Mouse (Mus musculus) myocyte (in vitro differentiated cells): ENCODE measurements at regions not wholly inside any gene's neighbourhood (a gene's known extent, or its start where the extent isn't known, plus 50 kb on each side); places are given as distances from the start of the nearest gene placed in this dataset.

ENCODE experiments used
- H3K27me3 ChIP-seq: one replicate; pipeline ENCODE4 v1.6.1; 2011; ENCODE audit not compliant: control insufficient read depth, insufficient read depth, insufficient read length
- H3K36me3 ChIP-seq: one replicate; pipeline ENCODE4 v1.6.1; 2011; ENCODE audit not compliant: control insufficient read depth, insufficient read depth
- H3K4me2 ChIP-seq: one replicate; pipeline ENCODE4 v1.6.1; 2011; ENCODE audit warnings: low read depth, control low read depth
- H3K4me3 ChIP-seq: one replicate; pipeline ENCODE4 v1.5.1; 2011; ENCODE audit warnings: mild to moderate bottlenecking, control low read depth, moderate library complexity
- H3K79me2 ChIP-seq: one replicate; pipeline ENCODE4 v1.6.1; 2011; ENCODE audit not compliant: control insufficient read depth, insufficient read depth
- H3ac ChIP-seq: one replicate; pipeline ENCODE4 v1.6.1; 2011; ENCODE audit not compliant: control insufficient read depth, insufficient read length
- CEBPB ChIP-seq: IDR thresholded peaks from 2 replicates; pipeline ENCODE4 v1.6.1; 2011; ENCODE audit warnings: mild to moderate bottlenecking, moderate library complexity; ENCODE audit not compliant: poor library complexity, insufficient read depth, severe bottlenecking
- E2F4 ChIP-seq: IDR thresholded peaks from one replicate; pipeline ENCODE4 v1.6.1; 2011; ENCODE audit warnings: mild to moderate bottlenecking, control low read depth, moderate library complexity; ENCODE audit not compliant: insufficient read depth
- MAX ChIP-seq: IDR thresholded peaks from one replicate; pipeline ENCODE4 v1.6.1; 2011; ENCODE audit warnings: low read depth, mild to moderate bottlenecking, control low read depth
- MYOD1 ChIP-seq, 3 experiments: IDR thresholded peaks; one replicate each; pipeline ENCODE4 v1.6.1; 2011; ENCODE audit warnings: control low read depth in 2 of 3, low read depth in 2 of 3, mild to moderate bottlenecking in 2 of 3, moderate library complexity in 1 of 3; ENCODE audit not compliant: insufficient read length in 2 of 3, control insufficient read depth in 1 of 3
- MYOG ChIP-seq, 3 experiments: IDR thresholded peaks; one replicate each; pipeline ENCODE4 v1.6.1; 2011; ENCODE audit warnings: control low read depth in 2 of 3, low read depth in 2 of 3, mild to moderate bottlenecking in 2 of 3; ENCODE audit not compliant: insufficient read length in 2 of 3, control insufficient read depth in 1 of 3, insufficient read depth in 1 of 3
- POLR2A ChIP-seq: IDR thresholded peaks from one replicate; pipeline ENCODE4 v1.6.1; 2011; ENCODE audit warnings: low read depth, mild to moderate bottlenecking, control low read depth, moderate library complexity; ENCODE audit not compliant: insufficient read length
- POLR2AphosphoS2 ChIP-seq: IDR thresholded peaks from one replicate; pipeline ENCODE4 v1.6.1; 2011; ENCODE audit warnings: low read depth, control low read depth; ENCODE audit not compliant: insufficient read length
- REST ChIP-seq: IDR thresholded peaks from one replicate; pipeline ENCODE4 v1.6.1; 2011; ENCODE audit warnings: mild to moderate bottlenecking, control low read depth, moderate library complexity; ENCODE audit not compliant: insufficient read depth, insufficient read length
- SRF ChIP-seq: IDR thresholded peaks from one replicate; pipeline ENCODE4 v1.6.1; 2011; ENCODE audit warnings: low read depth; ENCODE audit not compliant: control insufficient read depth, insufficient read length
- TCF12 ChIP-seq: IDR thresholded peaks from one replicate; pipeline ENCODE4 v1.6.1; 2011; ENCODE audit warnings: mild to moderate bottlenecking, control low read depth; ENCODE audit not compliant: poor library complexity, insufficient read depth, severe bottlenecking
- TCF3 ChIP-seq: IDR thresholded peaks from one replicate; pipeline ENCODE4 v1.6.1; 2011; ENCODE audit warnings: low read depth, control low read depth; ENCODE audit not compliant: insufficient read length
- USF1 ChIP-seq: IDR thresholded peaks from one replicate; pipeline ENCODE4 v1.6.1; 2011; ENCODE audit warnings: low read depth, mild to moderate bottlenecking, control low read depth, moderate library complexity

- TF ChIP-seq E2F4 (no peak), USF1 (no peak)
- Histone ChIP-seq H3K4me2 (no peak overlapping the region), H3K36me3 (no peaks in the 10 kb centered on the region), H3ac (no peak overlapping the region), H3K27me3 (no peaks in the 10 kb centered on the region), H3K79me2 (no peaks in the 10 kb centered on the region), H3K4me3 (no peak overlapping the region)
These were observed 110.1 kb upstream of the Igf1 start for GRCm38 (mm10) chr10:87747846-87748552.

GRCm38 (mm10) chr10:87748631-87749193, 109.4 kb upstream of the Igf1 start:
- H3K36me3 ChIP-seq, result no peaks in the 10 kb centered on the region
- no peaks in the 10 kb centered on the region for H3K79me2 ChIP-seq
- TF ChIP-seq REST, result no peak
- no peak for TF ChIP-seq POLR2AphosphoS2
- no peak for TF ChIP-seq MYOG (IDR thresholded peaks at IDR 0.05; ENCODE audit: control insufficient read depth in 1 of 3, insufficient read depth in 1 of 3, insufficient read length in 2 of 3, low read depth in 2 of 3)
- TF ChIP-seq MAX, result no peak
- TF ChIP-seq POLR2A, result no peak
- TF ChIP-seq MYOD1 (IDR thresholded peaks at IDR 0.05; ENCODE audit: control insufficient read depth in 1 of 3, insufficient read length in 2 of 3, low read depth in 2 of 3), result no peak
- TF ChIP-seq SRF, result no peak
- TF ChIP-seq USF1, result no peak
- TF ChIP-seq TCF3, result no peak
- TF ChIP-seq CEBPB, result no peak
- no peak for TF ChIP-seq TCF12
- TF ChIP-seq E2F4, result no peak
- no peak overlapping the region for H3ac ChIP-seq
- no peak overlapping the region for H3K4me2 ChIP-seq
- H3K4me3 ChIP-seq, result no peak overlapping the region
- no peaks in the 10 kb centered on the region for H3K27me3 ChIP-seq

DNA sequence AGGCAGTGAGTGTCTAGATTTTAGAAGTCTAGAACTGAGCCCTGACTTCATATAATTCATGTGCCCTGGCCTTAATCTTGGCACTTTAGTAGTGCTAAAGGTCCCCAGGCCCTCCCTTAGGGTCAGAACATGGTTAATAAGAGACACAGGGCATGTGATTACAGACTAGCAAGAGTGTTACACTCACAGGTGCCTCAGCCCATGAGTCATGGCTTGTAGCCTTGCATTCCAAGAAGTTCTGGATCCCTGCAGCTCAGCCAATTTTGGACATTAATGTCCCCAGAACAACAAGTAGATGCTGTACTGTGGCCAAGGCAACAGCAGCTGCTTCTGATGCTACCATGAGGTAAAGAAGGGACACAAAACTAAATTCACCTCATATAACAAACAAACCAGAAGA, 107.7 kb upstream of the Igf1 start:
- no peaks in the 10 kb centered on the region for H3K36me3 ChIP-seq

GRCm38 (mm10) chr10:87750972-87751371, 107.1 kb upstream of the Igf1 start:
- no peaks in the 10 kb centered on the region for H3K36me3 ChIP-seq
- no peak overlapping the region for H3ac ChIP-seq
- H3K4me2 ChIP-seq, result no peak overlapping the region
- TF ChIP-seq CEBPB, result no peak
- no peak for TF ChIP-seq SRF
- no peak for TF ChIP-seq USF1
- TF ChIP-seq TCF12, result no peak
- no peak for TF ChIP-seq TCF3
- TF ChIP-seq E2F4, result no peak
- no peak for TF ChIP-seq MYOD1 (IDR thresholded peaks at IDR 0.05; ENCODE audit: control insufficient read depth in 1 of 3, insufficient read length in 2 of 3, low read depth in 2 of 3)
- TF ChIP-seq POLR2AphosphoS2, result no peak
- no peak for TF ChIP-seq REST
- no peak for TF ChIP-seq MYOG (IDR thresholded peaks at IDR 0.05; ENCODE audit: control insufficient read depth in 1 of 3, insufficient read depth in 1 of 3, insufficient read length in 2 of 3, low read depth in 2 of 3)
- no peak for TF ChIP-seq POLR2A
- no peak overlapping the region for H3K4me3 ChIP-seq
- no peaks in the 10 kb centered on the region for H3K27me3 ChIP-seq
- no peaks in the 10 kb centered on the region for H3K79me2 ChIP-seq

More for the DNA sequence above, 107.7 kb upstream of the Igf1 start:
- Histone ChIP-seq H3K79me2 (no peaks in the 10 kb centered on the region), H3K4me3 (no peak overlapping the region), H3K4me2 (no peak overlapping the region), H3ac (no peak overlapping the region), H3K27me3 (no peaks in the 10 kb centered on the region)
- TF ChIP-seq TCF12 (no peak), POLR2AphosphoS2 (no peak), MYOD1 (IDR thresholded peaks at IDR 0.05; ENCODE audit: control insufficient read depth in 1 of 3, insufficient read length in 2 of 3, low read depth in 2 of 3) (no peak), E2F4 (no peak), POLR2A (no peak), TCF3 (no peak), CEBPB (no peak), SRF (no peak), MYOG (IDR thresholded peaks at IDR 0.05; ENCODE audit: control insufficient read depth in 1 of 3, insufficient read depth in 1 of 3, insufficient read length in 2 of 3, low read depth in 2 of 3) (no peak), MAX (no peak), USF1 (no peak), REST (no peak)

- Histone ChIP-seq H3K36me3 (no peaks in the 10 kb centered on the region), H3K4me2 (no peak overlapping the region), H3ac (no peak overlapping the region), H3K27me3 (no peaks in the 10 kb centered on the region), H3K79me2 (no peaks in the 10 kb centered on the region), H3K4me3 (no peak overlapping the region)
- no peak for TF ChIP-seq TCF12
- no peak for TF ChIP-seq REST
- TF ChIP-seq SRF, result no peak
- TF ChIP-seq TCF3, result no peak
- TF ChIP-seq MYOD1 (IDR thresholded peaks at IDR 0.05; ENCODE audit: control insufficient read depth in 1 of 3, insufficient read length in 2 of 3, low read depth in 2 of 3), result no peak
- no peak for TF ChIP-seq CEBPB
- TF ChIP-seq POLR2AphosphoS2, result no peak
These were observed 105.9 kb upstream of the Igf1 start for GRCm38 (mm10) chr10:87752117-87752516.
